Mouse (Mus musculus): Measurements from ENCODE around the gene Chrne.

The Chrne gene

GRCm38 (mm10) chr11:70623053-70623742 is 4.2 kb upstream of the Chrne start:
- DNase-seq = no peak

- DNase-seq = no peak
These were observed 3.2 kb upstream of the Chrne start for GRCm38 (mm10) chr11:70621972-70622814.

- no peak for DNase-seq
These were observed 3.4 kb downstream of the Chrne start, which contains the start of gene 4930544D05Rik for GRCm38 (mm10) chr11:70615516-70616093. Gene 4930544D05Rik (plus strand): TSS chr11:70615848.

- DNase-seq = peak; percentile 67 to 77
These were observed 3.9 kb downstream of the Chrne start for GRCm38 (mm10) chr11:70615074-70615473.

GRCm38 (mm10) chr11:70612505-70612904 is 6.5 kb downstream of the Chrne start:
- DNase-seq = no peak

GRCm38 (mm10) chr11:70610752-70611151 is 8.3 kb downstream of the Chrne start:
- DNase-seq = no peak

- peak in 1 of 2 experiments; percentile 36 for DNase-seq
These were observed 10.5 kb downstream of the Chrne start for GRCm38 (mm10) chr11:70608381-70609066.

- DNase-seq = no peak
These were observed 11.4 kb downstream of the Chrne start for GRCm38 (mm10) chr11:70607611-70608010.

- no peak for DNase-seq
These were observed 12.3 kb downstream of the Chrne start for GRCm38 (mm10) chr11:70606717-70607116.

- DNase-seq = peak; percentile 59 to 76
These were observed 13.9 kb downstream of the Chrne start for GRCm38 (mm10) chr11:70605024-70605566.

GRCm38 (mm10) chr11:70598451-70598953 is 20.5 kb downstream of the Chrne start:
- DNase-seq = no peak

- DNase-seq = no peak
These were observed 21.7 kb downstream of the Chrne start for GRCm38 (mm10) chr11:70597301-70597700.

- DNase-seq = no peak
These were observed 22.9 kb downstream of the Chrne start for GRCm38 (mm10) chr11:70596094-70596493.

- no peak for DNase-seq
These were observed 23.4 kb downstream of the Chrne start for GRCm38 (mm10) chr11:70595638-70596037.

- DNase-seq = no peak
These were observed 24.6 kb downstream of the Chrne start for GRCm38 (mm10) chr11:70594253-70594989.

GRCm38 (mm10) chr11:70591733-70592132 is 27.3 kb downstream of the Chrne start:
- DNase-seq = no peak

GRCm38 (mm10) chr11:70586954-70587353 is 32.1 kb downstream of the Chrne start:
- no peak for DNase-seq

- no peak for DNase-seq
These were observed 32.8 kb downstream of the Chrne start for GRCm38 (mm10) chr11:70586261-70586660.

GRCm38 (mm10) chr11:70585457-70585856 is 33.6 kb downstream of the Chrne start:
- no peak for DNase-seq

- no peak for DNase-seq
These were observed 35.2 kb downstream of the Chrne start for GRCm38 (mm10) chr11:70583775-70584174.

GRCm38 (mm10) chr11:70583022-70583714 is 35.8 kb downstream of the Chrne start:
- DNase-seq = no peak

Measured in spleen, adult 18-20 months (tissue).